Mouse (Mus musculus) lung, embryonic 16.5 days (tissue): ENCODE measurements at regions not wholly inside any gene's neighbourhood (a gene's known extent, or its start where the extent isn't known, plus 50 kb on each side); places are given as distances from the start of the nearest gene placed in this dataset.
"Not testable (repeated sequence)": the region's sequence is repeated elsewhere in the genome, so short reads cannot be mapped to it uniquely, and the experiment has no call there.

Experiments
- ATAC-seq: fragments of 200-750 bp; cut with Nextera tagmentation; 2 replicates; pipeline ENCODE4 v1.8.0; 2017; ENCODE audit warnings: low read depth, mild to moderate bottlenecking, moderate library complexity
- H3K27ac ChIP-seq: fragments of 300-500 bp; sonication (generic); 2 replicates; pipeline ENCODE4 v1.5.1; 2014; ENCODE audit warnings: mild to moderate bottlenecking, control low read depth, low read length
- H3K27me3 ChIP-seq: fragments of 300-500 bp; sonication (generic); 2 replicates; pipeline ENCODE4 v1.6.1; 2014; ENCODE audit warnings: low read depth, low read length, mixed read lengths; ENCODE audit not compliant: control insufficient read depth, insufficient read depth
- H3K36me3 ChIP-seq: fragments of 300-500 bp; sonication (generic); 2 replicates; pipeline ENCODE4 v1.6.1; 2014; ENCODE audit warnings: low read length; ENCODE audit not compliant: control insufficient read depth, insufficient read depth
- H3K4me1 ChIP-seq: fragments of 300-500 bp; sonication (generic); replicated peaks from 2 replicates; pipeline ENCODE4 v1.6.1; 2014; ENCODE audit warnings: low read length, mixed read lengths; ENCODE audit not compliant: control insufficient read depth, insufficient read depth
- H3K4me2 ChIP-seq: fragments of 300-500 bp; sonication (generic); 2 replicates; pipeline ENCODE4 v1.6.1; 2014; ENCODE audit warnings: low read depth, low read length, control low read depth
- H3K4me3 ChIP-seq: fragments of 300-500 bp; sonication (generic); 2 replicates; pipeline ENCODE4 v1.5.1; 2014; ENCODE audit warnings: mild to moderate bottlenecking, low read length, control low read depth
- H3K9ac ChIP-seq: fragments of 300-500 bp; sonication (generic); 2 replicates; pipeline ENCODE4 v1.6.1; 2014; ENCODE audit warnings: low read length, control low read depth
- H3K9me3 ChIP-seq: fragments of 300-500 bp; sonication (generic); 2 replicates; pipeline ENCODE4 v1.6.1; 2016; ENCODE audit warnings: low read length; ENCODE audit not compliant: control insufficient read depth
- WGBS: fragments of 180-500 bp; shearing (Covaris S2); extraction: QIAGEN DNeasy Blood & Tissue Kit; methylation state at CpG from one replicate; pipeline ENCODE4 v1.1.7; 2014; 5-methylcytosine and 5-hydroxymethylcytosine counted together

DNA sequence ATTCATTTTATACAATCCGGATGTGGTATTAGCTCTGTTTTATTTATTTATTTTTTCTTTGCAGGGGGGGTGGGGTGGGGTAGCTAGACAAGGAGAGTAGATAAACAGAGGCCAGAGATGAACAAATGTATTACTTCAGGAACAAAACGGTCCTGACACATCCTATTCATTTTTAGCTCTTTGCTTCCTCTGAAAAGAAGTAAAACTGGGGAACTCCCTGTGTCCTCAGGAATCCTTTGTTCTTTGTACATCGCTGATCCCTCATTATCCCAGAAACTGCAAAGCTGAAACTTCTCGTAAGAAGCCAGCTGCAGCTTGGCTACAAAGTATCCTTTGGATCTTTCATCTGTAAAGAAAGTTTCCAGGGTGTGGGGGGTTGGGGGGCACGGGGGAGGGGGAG, 103.6 kb upstream of the Pfn2 start:
- H3K27me3 ChIP-seq, result no peaks in the 10 kb centered on the region
- no peaks in the 10 kb centered on the region for H3K36me3 ChIP-seq
- no peaks in the 10 kb centered on the region for H3K4me1 ChIP-seq
- no peak overlapping the region for H3K9ac ChIP-seq
- no peak overlapping the region for H3K27ac ChIP-seq
- H3K4me2 ChIP-seq, result no peak overlapping the region
- H3K9me3 ChIP-seq, result no peaks in the 10 kb centered on the region
- no peak for ATAC-seq
- WGBS, result 38% methylated on average over 5 of the region's 5 CpGs
- H3K4me3 ChIP-seq, result no peak overlapping the region

DNA sequence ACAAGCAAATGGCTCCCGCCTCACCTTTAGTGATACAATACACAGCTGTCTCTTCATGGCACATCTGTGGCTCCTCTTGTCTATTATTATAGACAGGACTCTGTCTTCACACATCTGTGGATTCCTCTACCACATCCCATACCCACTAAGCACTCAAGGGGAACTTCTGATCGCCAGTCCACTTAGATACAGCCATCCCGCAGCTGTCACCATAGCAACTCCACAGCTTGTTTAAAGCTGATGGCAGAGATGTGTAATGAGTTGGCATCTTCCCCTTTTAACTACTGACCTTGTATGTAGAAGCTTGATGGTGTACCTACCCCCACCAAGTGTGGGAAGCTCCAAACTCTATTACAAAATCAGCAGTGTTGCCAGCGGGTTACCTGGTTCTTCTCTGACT, 109.5 kb upstream of the Pfn2 start:
- Histone ChIP-seq H3K27me3 (no peaks in the 10 kb centered on the region), H3K4me2 (no peak overlapping the region), H3K9ac (no peak overlapping the region), H3K4me1 (no peaks in the 10 kb centered on the region), H3K4me3 (no peak overlapping the region), H3K36me3 (no peaks in the 10 kb centered on the region), H3K9me3 (no peaks in the 10 kb centered on the region), H3K27ac (no peak overlapping the region)
- WGBS, result 62% methylated on average over 4 of the region's 4 CpGs
- no peak for ATAC-seq

DNA sequence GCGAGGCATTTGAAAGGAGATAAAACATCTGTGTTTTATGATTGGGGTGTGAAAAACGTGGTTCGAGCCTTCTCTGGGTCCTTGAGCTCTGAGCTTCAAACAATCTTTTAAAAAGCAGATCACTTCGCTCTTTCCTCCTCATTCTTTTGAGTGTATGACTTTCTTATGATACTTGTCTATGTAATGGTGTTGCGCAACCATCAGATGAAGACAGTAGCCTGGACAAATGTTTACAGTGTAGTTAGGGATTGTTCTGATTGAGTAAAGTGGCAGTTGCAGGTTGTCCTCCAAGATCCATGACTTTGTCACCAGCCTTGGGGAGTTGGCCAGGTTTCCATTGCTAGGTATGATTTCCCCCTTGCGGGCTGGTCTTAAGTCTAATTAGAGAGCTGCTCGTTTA, 116.1 kb upstream of the Pfn2 start:
- no peak for ATAC-seq

DNA sequence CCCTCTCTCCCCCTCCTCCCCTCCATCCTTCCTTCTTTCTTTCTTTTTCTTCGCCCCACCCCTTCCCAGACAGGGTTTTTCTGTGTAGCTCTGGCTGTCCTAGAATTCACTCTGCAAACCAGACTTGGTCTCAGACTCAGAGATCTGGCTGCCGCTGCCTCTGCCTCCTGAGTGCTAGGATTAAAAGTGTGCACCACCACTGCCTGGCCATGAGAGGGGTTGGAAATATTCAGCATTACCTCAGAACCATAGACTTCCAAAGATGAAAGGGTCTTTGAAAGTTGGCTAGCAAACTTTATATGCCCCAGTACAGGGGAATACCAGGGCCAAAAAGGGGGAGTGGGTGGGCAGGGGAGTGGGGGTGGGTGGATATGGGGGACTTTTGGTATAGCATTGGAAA, 122.7 kb upstream of the Pfn2 start:
- H3K9ac ChIP-seq, H3K4me2 ChIP-seq, H3K36me3 ChIP-seq, H3K4me1 ChIP-seq, H3K27me3 ChIP-seq, H3K27ac ChIP-seq, H3K4me3 ChIP-seq, ATAC-seq, H3K9me3 ChIP-seq: not testable (repeated sequence)
- WGBS, result 75% methylated on average over 2 of the region's 2 CpGs

More for the DNA sequence above, 116.1 kb upstream of the Pfn2 start:
- WGBS, result 75% methylated on average over 7 of the region's 7 CpGs
- H3K4me1 ChIP-seq, result no peaks in the 10 kb centered on the region
- H3K36me3 ChIP-seq, result no peaks in the 10 kb centered on the region
- H3K9ac ChIP-seq, result no peak overlapping the region
- H3K4me2 ChIP-seq, result no peak overlapping the region
- no peaks in the 10 kb centered on the region for H3K9me3 ChIP-seq
- no peak overlapping the region for H3K4me3 ChIP-seq
- H3K27me3 ChIP-seq, result no peaks in the 10 kb centered on the region
- H3K27ac ChIP-seq, result no peak overlapping the region

DNA sequence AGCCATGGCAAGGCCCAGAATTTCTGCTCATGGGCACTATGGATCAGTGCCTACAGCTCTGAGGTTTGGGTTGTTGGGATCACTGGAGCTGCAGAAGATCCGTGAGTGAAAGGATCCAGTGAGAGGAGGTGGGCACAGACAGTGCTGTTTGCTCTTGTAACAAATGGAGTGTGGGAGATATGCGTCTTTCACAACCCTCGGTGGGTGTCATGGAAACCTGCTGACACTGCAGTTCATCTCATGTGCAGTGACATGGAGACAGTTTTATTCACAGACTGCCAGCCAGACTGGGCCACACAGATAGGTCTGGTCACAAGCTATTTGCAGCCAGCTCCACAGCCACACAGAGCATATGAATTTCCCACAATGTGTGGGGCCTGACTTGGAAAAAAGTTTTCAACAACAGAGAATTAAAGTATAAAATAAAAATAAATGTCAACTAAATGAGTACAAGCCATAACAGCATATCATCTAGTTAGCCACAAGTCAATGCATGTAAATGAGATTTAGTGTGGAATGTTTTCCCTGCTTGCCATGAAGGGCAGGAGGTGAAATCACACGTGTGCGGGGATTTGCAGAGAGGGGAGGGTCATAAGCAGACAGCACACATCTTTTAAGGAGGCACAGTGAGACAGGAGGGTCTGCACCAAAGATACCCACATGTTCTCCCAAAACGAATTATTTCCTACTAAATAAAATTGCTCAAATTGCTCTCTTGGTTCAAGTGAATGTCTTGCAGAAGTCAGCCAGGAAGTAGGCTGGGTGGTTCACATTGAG, 124.8 kb upstream of the Pfn2 start:
- Histone ChIP-seq H3K27me3 (no peaks in the 10 kb centered on the region), H3K36me3 (no peaks in the 10 kb centered on the region), H3K4me1 (no peaks in the 10 kb centered on the region), H3K4me2 (no peak overlapping the region), H3K9me3 (no peaks in the 10 kb centered on the region), H3K9ac (no peak overlapping the region), H3K4me3 (no peak overlapping the region), H3K27ac (no peak overlapping the region)
- ATAC-seq, result no peak
- WGBS, result 37% methylated on average over 6 of the region's 6 CpGs

DNA sequence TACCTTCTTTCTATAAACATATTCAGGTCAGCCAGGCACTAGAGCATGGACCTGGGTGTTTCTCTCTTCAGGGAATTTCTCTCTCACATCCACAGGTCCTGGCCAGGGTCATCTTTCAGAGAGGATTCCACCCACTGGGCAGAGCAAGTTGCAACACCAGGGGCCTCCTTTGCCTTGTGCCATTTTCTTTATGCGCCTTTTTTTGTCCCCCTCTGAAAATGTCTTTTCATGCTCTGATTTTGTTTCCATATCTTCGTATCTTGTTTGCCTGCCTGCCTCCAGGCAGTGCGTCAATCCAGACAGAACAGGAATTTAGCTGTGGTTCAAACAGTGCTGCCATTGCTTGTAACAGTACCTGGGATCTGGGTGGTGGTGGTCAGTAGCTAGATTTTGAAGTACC, 125.7 kb upstream of the Pfn2 start:
- no peak overlapping the region for H3K27ac ChIP-seq

DNA sequence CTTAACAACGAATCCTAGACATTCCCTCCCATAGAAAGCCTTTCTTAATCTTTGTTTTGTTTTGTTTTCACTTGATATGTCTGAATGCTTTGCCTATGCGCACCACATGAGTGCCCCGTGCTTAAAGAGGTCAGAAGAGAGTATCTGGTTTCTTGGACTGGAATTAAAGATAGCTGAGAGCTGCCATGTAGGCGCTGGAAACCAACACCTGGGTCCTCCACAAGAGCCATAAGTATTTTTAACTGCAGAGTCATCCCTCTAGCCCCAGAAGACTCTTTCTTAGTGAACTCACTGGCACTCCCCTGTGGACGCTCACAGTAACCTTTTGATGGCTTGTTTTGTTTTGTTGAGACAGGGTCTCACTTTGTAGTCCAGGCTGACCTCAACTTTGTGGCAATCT, 127.5 kb upstream of the Pfn2 start:
- no peak overlapping the region for H3K27ac ChIP-seq
- no peak overlapping the region for H3K4me2 ChIP-seq
- no peaks in the 10 kb centered on the region for H3K36me3 ChIP-seq
- no peaks in the 10 kb centered on the region for H3K4me1 ChIP-seq
- no peak for ATAC-seq
- H3K9ac ChIP-seq, result no peak overlapping the region
- no peaks in the 10 kb centered on the region for H3K27me3 ChIP-seq
- 51% methylated on average over 5 of the region's 5 CpGs for WGBS
- no peak overlapping the region for H3K4me3 ChIP-seq
- H3K9me3 ChIP-seq, result no peaks in the 10 kb centered on the region

More for the DNA sequence above, 125.7 kb upstream of the Pfn2 start:
- Histone ChIP-seq H3K4me2 (no peak overlapping the region), H3K9ac (no peak overlapping the region), H3K4me3 (no peak overlapping the region), H3K9me3 (no peaks in the 10 kb centered on the region), H3K36me3 (no peaks in the 10 kb centered on the region), H3K27me3 (no peaks in the 10 kb centered on the region), H3K4me1 (no peaks in the 10 kb centered on the region)
- no peak for ATAC-seq
- 78% methylated on average over 3 of the region's 3 CpGs for WGBS

DNA sequence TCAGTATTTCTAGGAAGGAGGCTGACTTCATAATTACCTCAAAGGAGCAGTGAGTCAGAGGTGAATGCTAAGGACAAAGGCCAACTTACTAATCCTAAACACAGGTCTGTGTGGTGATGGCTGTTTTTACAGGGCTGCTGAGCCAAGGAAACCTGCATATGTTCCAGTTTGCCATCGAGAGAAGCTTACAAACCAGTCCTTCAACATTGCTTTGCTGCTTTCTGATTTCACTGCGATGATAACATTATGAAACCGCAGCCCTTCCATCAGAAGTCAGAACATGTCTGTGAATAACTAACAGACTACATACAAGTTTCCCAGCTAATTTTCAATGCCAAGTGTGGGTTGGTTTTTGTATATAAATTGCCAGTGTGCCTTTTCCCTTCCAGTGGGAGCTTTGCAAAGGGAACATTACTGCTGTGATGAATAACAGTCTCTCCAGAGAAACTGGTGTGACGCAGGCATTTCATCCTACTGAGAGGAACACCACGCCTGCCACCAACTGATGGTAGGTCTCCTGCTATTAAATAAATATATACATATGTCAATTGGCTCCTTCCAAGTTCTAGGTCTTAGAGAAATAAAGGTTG, 128.9 kb upstream of the Pfn2 start:
- 72% methylated on average over 5 of the region's 5 CpGs for WGBS

DNA sequence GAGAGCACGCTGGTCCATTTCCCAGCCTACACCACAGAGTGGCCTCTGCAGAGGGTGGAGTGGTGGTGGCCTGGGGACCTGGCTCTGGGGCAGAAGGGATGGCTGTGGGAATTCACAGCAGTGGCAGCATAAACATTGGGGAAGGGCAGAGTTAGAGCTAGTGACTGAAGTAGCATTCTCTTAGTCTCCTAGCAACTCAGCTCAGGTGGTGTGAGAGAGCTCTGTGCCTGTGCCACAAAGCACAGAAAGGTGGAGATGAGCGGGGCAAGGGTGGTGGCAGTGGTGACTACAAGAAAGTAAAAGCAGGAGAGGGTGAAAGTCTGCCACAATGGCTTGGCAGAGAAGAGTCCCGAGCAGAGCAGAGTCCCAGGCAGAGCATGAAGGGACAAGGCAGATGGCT, 140.3 kb upstream of the Pfn2 start:
- Histone ChIP-seq H3K9me3 (no peaks in the 10 kb centered on the region), H3K4me1 (no peaks in the 10 kb centered on the region; the same call in 1 of the 2 replicates), H3K4me2 (no peak overlapping the region), H3K36me3 (no peaks in the 10 kb centered on the region), H3K27me3 (no peaks in the 10 kb centered on the region), H3K9ac (no peak overlapping the region), H3K4me3 (no peak overlapping the region), H3K27ac (no peak overlapping the region)
- 53% methylated on average over 3 of the region's 3 CpGs for WGBS
- ATAC-seq, result peak; percentile 66

More for the DNA sequence above, 128.9 kb upstream of the Pfn2 start:
- H3K36me3 ChIP-seq, result no peaks in the 10 kb centered on the region
- H3K9ac ChIP-seq, result no peak overlapping the region
- H3K4me2 ChIP-seq, result no peak overlapping the region
- H3K9me3 ChIP-seq, result no peaks in the 10 kb centered on the region
- ATAC-seq, result no peak
- H3K4me3 ChIP-seq, result no peak overlapping the region
- no peaks in the 10 kb centered on the region for H3K27me3 ChIP-seq
- H3K4me1 ChIP-seq, result no peaks in the 10 kb centered on the region
- H3K27ac ChIP-seq, result no peak overlapping the region
